Mouse (Mus musculus): ENCODE measurements around the gene Wfdc8. TPM values are rescaled to one million over a fixed set of nuclear protein-coding genes. Genes with fewer than 3 reads are reported as not detected.

The Wfdc8 gene
- total and polyA plus RNA-seq, 2 experiments from 2014 or later = not detected

- no peak for DNase-seq (ENCODE audit: low spot score)
- Histone ChIP-seq H3K4me3 (ENCODE audit: low read depth, low read length) (no peak overlapping the region), H3K27me3 (ENCODE audit: control insufficient read depth, insufficient read depth, low read length) (peaks cover 21% of the 10 kb centered on the region), H3K9ac (replicated peaks; ENCODE audit: low read depth, low read length) (no peak overlapping the region), H3K36me3 (replicated peaks; ENCODE audit: control insufficient read depth, insufficient read depth, low read length) (no peaks in the 10 kb centered on the region), H3K4me1 (ENCODE audit: control insufficient read depth, insufficient read depth) (0 out of 2 replicates have a peak, but pooled peaks cover 8% of the 10 kb centered on the region), H3K4me2 (ENCODE audit: low read depth, low read length) (no peak overlapping the region), H3K27ac (ENCODE audit: low read depth) (no peak overlapping the region), H3K9me3 (replicated peaks; ENCODE audit: control insufficient read depth, low read length) (no peaks in the 10 kb centered on the region; the same call in 1 of the 2 replicates)
- 86% methylated on average over 4 of the region's 5 CpGs for WGBS
- TF ChIP-seq CTCF (IDR thresholded peaks at IDR 0.05; ENCODE audit: low read depth) = no peak
- no peak for TF ChIP-seq EP300 (IDR thresholded peaks at IDR 0.05; ENCODE audit: low read depth)
- no peak for ATAC-seq (ENCODE audit: insufficient read depth, low read depth)
Observed at GRCm38 (mm10) chr2:164567460-164567859, 46.0 kb downstream of the Wfdc8 start.

- H3K27me3 ChIP-seq (ENCODE audit: control insufficient read depth, insufficient read depth, low read length) = peaks cover 25% of the 10 kb centered on the region
- ATAC-seq (ENCODE audit: insufficient read depth, low read depth) = no peak
- WGBS = 79% methylated on average over 2 of the region's 2 CpGs
Observed at GRCm38 (mm10) chr2:164566997-164567396, 46.4 kb downstream of the Wfdc8 start.

GRCm38 (mm10) chr2:164564346-164564745 is 49.1 kb downstream of the Wfdc8 start:
- DNase-seq (ENCODE audit: low spot score) (no peak), ATAC-seq (ENCODE audit: insufficient read depth, low read depth) (no peak)
- Histone ChIP-seq H3K36me3 (replicated peaks; ENCODE audit: control insufficient read depth, insufficient read depth, low read length) (no peaks in the 10 kb centered on the region), H3K9me3 (replicated peaks; ENCODE audit: control insufficient read depth, low read length) (no peaks in the 10 kb centered on the region; the same call in 1 of the 2 replicates), H3K27ac (ENCODE audit: low read depth) (no peak overlapping the region), H3K4me2 (ENCODE audit: low read depth, low read length) (no peak overlapping the region), H3K9ac (replicated peaks; ENCODE audit: low read depth, low read length) (no peak overlapping the region), H3K27me3 (ENCODE audit: control insufficient read depth, insufficient read depth, low read length) (peaks cover 25% of the 10 kb centered on the region), H3K4me1 (ENCODE audit: control insufficient read depth, insufficient read depth) (0 out of 2 replicates have a peak, but pooled peaks cover 8% of the 10 kb centered on the region), H3K4me3 (ENCODE audit: low read depth, low read length) (no peak overlapping the region)
- WGBS = 52% methylated on average over 5 of the region's 5 CpGs
- TF ChIP-seq EP300 (IDR thresholded peaks at IDR 0.05; ENCODE audit: low read depth) (no peak), CTCF (IDR thresholded peaks at IDR 0.05; ENCODE audit: low read depth) (no peak)

More at GRCm38 (mm10) chr2:164566997-164567396, 46.4 kb downstream of the Wfdc8 start:
- no peak overlapping the region for H3K9ac ChIP-seq (replicated peaks; ENCODE audit: low read depth, low read length)
- no peak overlapping the region for H3K4me2 ChIP-seq (ENCODE audit: low read depth, low read length)
- TF ChIP-seq CTCF (IDR thresholded peaks at IDR 0.05; ENCODE audit: low read depth) = no peak
- no peak for TF ChIP-seq EP300 (IDR thresholded peaks at IDR 0.05; ENCODE audit: low read depth)
- DNase-seq (ENCODE audit: low spot score) = no peak
- 0 out of 2 replicates have a peak, but pooled peaks cover 8% of the 10 kb centered on the region for H3K4me1 ChIP-seq (ENCODE audit: control insufficient read depth, insufficient read depth)
- no peaks in the 10 kb centered on the region; the same call in 1 of the 2 replicates for H3K9me3 ChIP-seq (replicated peaks; ENCODE audit: control insufficient read depth, low read length)
- H3K27ac ChIP-seq (ENCODE audit: low read depth) = no peak overlapping the region
- no peaks in the 10 kb centered on the region for H3K36me3 ChIP-seq (replicated peaks; ENCODE audit: control insufficient read depth, insufficient read depth, low read length)
- H3K4me3 ChIP-seq (ENCODE audit: low read depth, low read length) = no peak overlapping the region

- H3K4me3 ChIP-seq (ENCODE audit: low read depth, low read length) = peak overlapping the region; percentile 44
- TF ChIP-seq CTCF (IDR thresholded peaks at IDR 0.05; ENCODE audit: low read depth) = peak; percentile 57
- no peak for TF ChIP-seq EP300 (IDR thresholded peaks at IDR 0.05; ENCODE audit: low read depth)
- WGBS = 1% methylated on average over 31 of the region's 32 CpGs
- peak overlapping the region; percentile 72 for H3K4me2 ChIP-seq (ENCODE audit: low read depth, low read length)
- peaks cover 25% of the 10 kb centered on the region for H3K27me3 ChIP-seq (ENCODE audit: control insufficient read depth, insufficient read depth, low read length)
- DNase-seq (ENCODE audit: low spot score) (peak; percentile 40), ATAC-seq (ENCODE audit: insufficient read depth, low read depth) (no peak)
- no peaks in the 10 kb centered on the region for H3K36me3 ChIP-seq (replicated peaks; ENCODE audit: control insufficient read depth, insufficient read depth, low read length)
- peak overlapping the region; percentile 40 for H3K9ac ChIP-seq (replicated peaks; ENCODE audit: low read depth, low read length)
- H3K4me1 ChIP-seq (ENCODE audit: control insufficient read depth, insufficient read depth) = 0 out of 2 replicates have a peak, but pooled peaks cover 8% of the 10 kb centered on the region
- no peaks in the 10 kb centered on the region; the same call in 1 of the 2 replicates for H3K9me3 ChIP-seq (replicated peaks; ENCODE audit: control insufficient read depth, low read length)
- no peak overlapping the region for H3K27ac ChIP-seq (ENCODE audit: low read depth)
Observed at GRCm38 (mm10) chr2:164563339-164564038, 49.9 kb downstream of the Wfdc8 start.

- Histone ChIP-seq H3K36me3 (replicated peaks; ENCODE audit: control insufficient read depth, insufficient read depth, low read length) (no peaks in the 10 kb centered on the region), H3K4me1 (ENCODE audit: control insufficient read depth, insufficient read depth) (0 out of 2 replicates have a peak, but pooled peaks cover 8% of the 10 kb centered on the region), H3K9me3 (replicated peaks; ENCODE audit: control insufficient read depth, low read length) (no peaks in the 10 kb centered on the region; the same call in 1 of the 2 replicates), H3K4me3 (ENCODE audit: low read depth, low read length) (peak within 1 kb of the TSS; percentile 44), H3K4me2 (ENCODE audit: low read depth, low read length) (peak within 1 kb of the TSS; percentile 72), H3K9ac (replicated peaks; ENCODE audit: low read depth, low read length) (peak within 1 kb of the TSS; percentile 40; the same call in 1 of the 2 replicates), H3K27me3 (ENCODE audit: control insufficient read depth, insufficient read depth, low read length) (peaks cover 25% of the 10 kb centered on the region), H3K27ac (ENCODE audit: low read depth) (no peak within 1 kb of the TSS)
- no peak for DNase-seq (ENCODE audit: low spot score)
- ATAC-seq (ENCODE audit: insufficient read depth, low read depth) = no peak
- TF ChIP-seq EP300 (IDR thresholded peaks at IDR 0.05; ENCODE audit: low read depth) = no peak
- WGBS = 11% methylated on average over 21 of the region's 24 CpGs
Observed at GRCm38 (mm10) chr2:164562391-164563188, 50.8 kb downstream of the Wfdc8 start, which contains the start of gene Wfdc2. TSS of gene Wfdc2 (plus strand) at chr2:164562413.

Measured in heart, postnatal 0 days (tissue).